Mouse (Mus musculus) embryonic facial prominence, embryonic 15.5 days (tissue): ENCODE measurements around the gene Sorcs3. TPM values are rescaled to one million over a fixed set of nuclear protein-coding genes. Genes with fewer than 3 reads are reported as not detected.
A peak's percentile ranks its signal among the peaks of the same experiment; 100 is the strongest.

Experiments used
- ATAC-seq: fragments of 200-750 bp; cut with Nextera tagmentation; 2 replicates; pipeline ENCODE4 v1.8.0; 2017; ENCODE audit warnings: low read depth, moderate TSS enrichment; ENCODE audit not compliant: insufficient number of reproducible peaks, low FRiP score, low TSS enrichment
- H3K27ac ChIP-seq: fragments of 300-500 bp; sonication (generic); replicated peaks from 2 replicates; pipeline ENCODE4 v1.5.1; 2015; ENCODE audit warnings: mild to moderate bottlenecking, inconsistent platforms
- H3K27me3 ChIP-seq: fragments of 300-500 bp; sonication (generic); 2 replicates; pipeline ENCODE4 v1.6.1; 2015; ENCODE audit warnings: inconsistent platforms
- H3K36me3 ChIP-seq: fragments of 300-500 bp; sonication (generic); 2 replicates; pipeline ENCODE4 v1.6.1; 2015; ENCODE audit warnings: mild to moderate bottlenecking, inconsistent platforms
- H3K4me1 ChIP-seq: fragments of 300-500 bp; sonication (generic); 2 replicates; pipeline ENCODE4 v1.6.1; 2015; ENCODE audit warnings: inconsistent platforms
- H3K4me2 ChIP-seq: fragments of 300-500 bp; sonication (generic); replicated peaks from 2 replicates; pipeline ENCODE4 v1.6.1; 2015; ENCODE audit warnings: mild to moderate bottlenecking, inconsistent platforms
- H3K4me3 ChIP-seq: fragments of 300-500 bp; sonication (generic); replicated peaks from 2 replicates; pipeline ENCODE4 v1.5.1; 2015; ENCODE audit warnings: mild to moderate bottlenecking, inconsistent platforms
- H3K9ac ChIP-seq: fragments of 300-500 bp; sonication (generic); 2 replicates; pipeline ENCODE4 v1.6.1; 2015; ENCODE audit warnings: inconsistent platforms
- H3K9me3 ChIP-seq: fragments of 300-500 bp; sonication (generic); replicated peaks from 2 replicates; pipeline ENCODE4 v1.6.1; 2016; ENCODE audit warnings: inconsistent platforms
- WGBS: fragments of 180-500 bp; shearing (Covaris S2); methylation state at CpG from one replicate; pipeline ENCODE4 v1.1.7; 2015; 5-methylcytosine and 5-hydroxymethylcytosine counted together
- polyA plus RNA-seq: library from polyadenylated mRNA; unstranded; fragments of >200 nt; fragmentation: Nextera tagmentation; extraction: Ambion mirVana; gene quantifications from 2 replicates; pipeline ENCODE4 v1.2.1, GENCODE M21; 2015

The Sorcs3 gene
- polyA plus RNA-seq, 1 experiment from 2014 or later: 1.1 TPM

DNA sequence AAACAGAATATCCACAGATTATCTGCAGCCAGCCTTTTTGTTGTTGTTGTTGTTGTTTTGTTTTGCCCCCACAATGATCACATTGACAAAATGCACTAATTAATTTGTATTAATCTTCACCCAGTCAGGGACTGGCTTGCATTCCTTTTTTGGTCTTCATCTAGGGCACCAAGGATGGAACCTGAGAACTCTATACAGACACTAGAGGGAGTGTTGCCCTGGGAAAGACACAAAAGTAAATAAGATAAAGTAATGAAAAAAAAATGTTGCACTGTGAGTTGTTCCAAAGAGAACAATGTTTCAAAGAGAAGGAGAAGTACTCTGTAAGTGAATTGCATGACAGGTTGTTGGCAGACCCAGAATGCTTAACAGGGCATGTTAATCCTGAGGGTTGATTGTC lies 9.6 kb downstream of the Sorcs3 start:
- Histone ChIP-seq H3K9me3 (no peaks in the 10 kb centered on the region; the same call in 1 of the 2 replicates), H3K4me1 (no peaks in the 10 kb centered on the region), H3K4me3 (no peak overlapping the region), H3K27me3 (no peaks in the 10 kb centered on the region), H3K9ac (no peak overlapping the region), H3K36me3 (no peaks in the 10 kb centered on the region), H3K4me2 (no peak overlapping the region), H3K27ac (no peak overlapping the region)
- no peak; the same call in 1 of the 2 replicates for ATAC-seq

GRCm38 (mm10) chr19:48237786-48238372 lies 32.1 kb downstream of the Sorcs3 start:
- Histone ChIP-seq H3K36me3 (no peaks in the 10 kb centered on the region), H3K4me2 (no peak overlapping the region), H3K9me3 (no peaks in the 10 kb centered on the region), H3K4me1 (no peaks in the 10 kb centered on the region), H3K4me3 (no peak overlapping the region), H3K27ac (no peak overlapping the region), H3K27me3 (no peaks in the 10 kb centered on the region), H3K9ac (no peak overlapping the region)
- ATAC-seq: no peak
- 37% methylated on average over 13 of the region's 13 CpGs for WGBS

DNA sequence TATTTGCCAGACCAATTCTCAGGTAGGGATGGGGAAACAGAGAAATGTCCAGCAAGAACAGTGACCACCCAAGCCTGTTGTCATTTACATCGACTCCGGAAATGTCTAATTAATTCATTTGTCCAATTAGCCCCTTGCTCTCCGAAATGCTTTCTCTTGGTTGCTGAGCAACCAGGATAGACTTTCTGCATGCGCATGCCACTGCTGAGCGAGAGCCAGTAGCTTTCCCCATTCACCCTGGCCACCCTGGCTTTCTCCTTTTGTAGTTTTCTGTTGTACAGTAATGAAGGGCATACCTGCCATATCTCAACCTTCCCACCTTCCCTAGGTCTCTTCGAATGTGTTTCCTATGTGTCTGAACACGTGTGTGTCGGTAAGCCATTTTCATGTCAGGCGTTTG lies 32.6 kb downstream of the Sorcs3 start:
- H3K27me3 ChIP-seq: no peaks in the 10 kb centered on the region
- H3K27ac ChIP-seq: no peak overlapping the region
- H3K4me3 ChIP-seq: no peak overlapping the region
- H3K4me2 ChIP-seq: no peak overlapping the region
- WGBS: 71% methylated on average over 9 of the region's 9 CpGs
- H3K36me3 ChIP-seq: no peaks in the 10 kb centered on the region
- H3K4me1 ChIP-seq: no peaks in the 10 kb centered on the region
- ATAC-seq: no peak
- H3K9me3 ChIP-seq: no peaks in the 10 kb centered on the region
- H3K9ac ChIP-seq: no peak overlapping the region

GRCm38 (mm10) chr19:48240960-48241359 lies 35.1 kb downstream of the Sorcs3 start:
- Histone ChIP-seq H3K4me2 (no peak overlapping the region), H3K9me3 (no peaks in the 10 kb centered on the region), H3K36me3 (no peaks in the 10 kb centered on the region), H3K9ac (no peak overlapping the region), H3K4me3 (no peak overlapping the region), H3K4me1 (no peaks in the 10 kb centered on the region), H3K27me3 (no peaks in the 10 kb centered on the region), H3K27ac (no peak overlapping the region)
- 60% methylated on average over 2 of the region's 2 CpGs for WGBS
- ATAC-seq: no peak

GRCm38 (mm10) chr19:48244036-48244435 lies 38.2 kb downstream of the Sorcs3 start:
- no peak overlapping the region for H3K4me2 ChIP-seq
- no peaks in the 10 kb centered on the region for H3K27me3 ChIP-seq
- no peaks in the 10 kb centered on the region for H3K4me1 ChIP-seq
- H3K4me3 ChIP-seq: no peak overlapping the region
- 65% methylated on average over 3 of the region's 3 CpGs for WGBS
- no peaks in the 10 kb centered on the region for H3K36me3 ChIP-seq
- no peak overlapping the region for H3K9ac ChIP-seq
- ATAC-seq: no peak
- H3K9me3 ChIP-seq: no peaks in the 10 kb centered on the region
- no peak overlapping the region for H3K27ac ChIP-seq

- no peak overlapping the region for H3K4me3 ChIP-seq
- WGBS: 68% methylated on average over 7 of the region's 7 CpGs
- no peak overlapping the region for H3K4me2 ChIP-seq
- no peak overlapping the region for H3K27ac ChIP-seq
- no peak for ATAC-seq
- H3K9me3 ChIP-seq: no peaks in the 10 kb centered on the region
- no peak overlapping the region for H3K9ac ChIP-seq
- H3K27me3 ChIP-seq: no peaks in the 10 kb centered on the region
- no peaks in the 10 kb centered on the region for H3K4me1 ChIP-seq
- no peaks in the 10 kb centered on the region for H3K36me3 ChIP-seq
Measured at GRCm38 (mm10) chr19:48259223-48259622, 53.4 kb downstream of the Sorcs3 start.

- no peaks in the 10 kb centered on the region for H3K4me1 ChIP-seq
- no peak overlapping the region for H3K9ac ChIP-seq
- no peak for ATAC-seq
- no peak overlapping the region for H3K27ac ChIP-seq
- no peak overlapping the region for H3K4me2 ChIP-seq
- H3K4me3 ChIP-seq: no peak overlapping the region
- no peaks in the 10 kb centered on the region for H3K36me3 ChIP-seq
- H3K9me3 ChIP-seq: no peaks in the 10 kb centered on the region
- no peaks in the 10 kb centered on the region for H3K27me3 ChIP-seq
- WGBS: 87% methylated on average over 8 of the region's 8 CpGs
Measured at GRCm38 (mm10) chr19:48260671-48261070, 54.8 kb downstream of the Sorcs3 start.

DNA sequence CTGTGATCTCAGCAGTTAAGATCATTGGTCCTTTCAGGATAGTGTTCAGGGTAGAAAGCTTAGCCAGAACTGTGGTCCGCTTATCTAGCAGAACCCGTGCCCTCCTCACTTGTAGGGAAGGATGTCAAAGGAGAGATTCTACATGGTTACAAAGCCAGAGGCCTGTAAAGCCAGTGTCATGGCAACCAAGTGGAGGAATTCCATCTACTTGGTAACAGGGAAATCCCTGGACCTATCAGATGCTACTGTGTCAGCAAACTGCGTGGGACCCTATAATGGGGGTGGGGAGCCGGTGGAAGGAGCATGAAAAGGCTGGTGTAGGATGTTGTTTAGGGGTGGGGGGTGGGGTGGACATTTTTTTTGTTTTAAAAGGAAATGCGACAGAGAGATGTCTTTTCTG lies 57.9 kb downstream of the Sorcs3 start:
- H3K4me2 ChIP-seq: no peak overlapping the region
- WGBS: 73% methylated on average over 5 of the region's 5 CpGs
- no peak for ATAC-seq
- no peaks in the 10 kb centered on the region for H3K9me3 ChIP-seq
- H3K36me3 ChIP-seq: no peaks in the 10 kb centered on the region
- no peak overlapping the region for H3K9ac ChIP-seq
- no peak overlapping the region for H3K4me3 ChIP-seq
- no peaks in the 10 kb centered on the region for H3K4me1 ChIP-seq
- no peaks in the 10 kb centered on the region for H3K27me3 ChIP-seq
- no peak overlapping the region for H3K27ac ChIP-seq

- WGBS: 46% methylated on average over 8 of the region's 8 CpGs
- Histone ChIP-seq H3K27ac (no peak overlapping the region), H3K9me3 (no peaks in the 10 kb centered on the region), H3K9ac (no peak overlapping the region), H3K27me3 (no peaks in the 10 kb centered on the region), H3K4me1 (no peaks in the 10 kb centered on the region), H3K4me3 (no peak overlapping the region), H3K36me3 (no peaks in the 10 kb centered on the region), H3K4me2 (no peak overlapping the region)
- ATAC-seq: no peak
Measured at GRCm38 (mm10) chr19:48280273-48280672, 74.4 kb downstream of the Sorcs3 start.

- 69% methylated on average over 6 of the region's 6 CpGs for WGBS
- no peaks in the 10 kb centered on the region for H3K27me3 ChIP-seq
- no peak for ATAC-seq
Measured at GRCm38 (mm10) chr19:48282250-48282649, 76.4 kb downstream of the Sorcs3 start.

DNA sequence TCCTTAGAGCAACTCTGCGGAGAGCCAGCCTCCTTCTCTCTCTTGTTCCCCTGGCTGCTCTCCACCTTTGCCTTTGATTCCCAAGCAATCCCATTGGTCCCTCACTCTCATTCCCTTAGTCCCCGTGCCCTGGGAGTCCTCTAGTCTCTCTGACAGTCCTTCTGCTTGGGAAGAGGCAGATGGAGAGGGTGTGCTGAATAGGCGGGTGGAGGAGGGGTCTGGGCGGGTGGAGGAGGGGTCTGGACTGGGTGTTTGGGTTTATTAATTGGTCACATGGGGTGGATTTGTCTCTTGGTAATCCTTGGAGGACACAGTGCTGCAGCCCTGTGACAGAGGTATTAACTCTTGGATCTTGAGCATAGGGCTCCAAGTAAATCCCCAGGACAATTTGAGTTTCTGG lies 77.4 kb downstream of the Sorcs3 start:
- no peak overlapping the region for H3K27ac ChIP-seq
- H3K9ac ChIP-seq: no peak overlapping the region
- H3K4me2 ChIP-seq: no peak overlapping the region
- 40% methylated on average over 4 of the region's 4 CpGs for WGBS
- no peaks in the 10 kb centered on the region for H3K36me3 ChIP-seq
- H3K4me3 ChIP-seq: no peak overlapping the region
- ATAC-seq: 0 out of 2 replicates have a peak, but pooled peaks have one; percentile 11
- no peaks in the 10 kb centered on the region for H3K4me1 ChIP-seq
- no peaks in the 10 kb centered on the region for H3K27me3 ChIP-seq
- no peaks in the 10 kb centered on the region for H3K9me3 ChIP-seq

More at GRCm38 (mm10) chr19:48282250-48282649, 76.4 kb downstream of the Sorcs3 start:
- H3K4me2 ChIP-seq: no peak overlapping the region
- no peaks in the 10 kb centered on the region for H3K4me1 ChIP-seq
- no peaks in the 10 kb centered on the region for H3K36me3 ChIP-seq
- H3K4me3 ChIP-seq: no peak overlapping the region
- no peak overlapping the region for H3K9ac ChIP-seq
- H3K27ac ChIP-seq: no peak overlapping the region
- H3K9me3 ChIP-seq: no peaks in the 10 kb centered on the region

DNA sequence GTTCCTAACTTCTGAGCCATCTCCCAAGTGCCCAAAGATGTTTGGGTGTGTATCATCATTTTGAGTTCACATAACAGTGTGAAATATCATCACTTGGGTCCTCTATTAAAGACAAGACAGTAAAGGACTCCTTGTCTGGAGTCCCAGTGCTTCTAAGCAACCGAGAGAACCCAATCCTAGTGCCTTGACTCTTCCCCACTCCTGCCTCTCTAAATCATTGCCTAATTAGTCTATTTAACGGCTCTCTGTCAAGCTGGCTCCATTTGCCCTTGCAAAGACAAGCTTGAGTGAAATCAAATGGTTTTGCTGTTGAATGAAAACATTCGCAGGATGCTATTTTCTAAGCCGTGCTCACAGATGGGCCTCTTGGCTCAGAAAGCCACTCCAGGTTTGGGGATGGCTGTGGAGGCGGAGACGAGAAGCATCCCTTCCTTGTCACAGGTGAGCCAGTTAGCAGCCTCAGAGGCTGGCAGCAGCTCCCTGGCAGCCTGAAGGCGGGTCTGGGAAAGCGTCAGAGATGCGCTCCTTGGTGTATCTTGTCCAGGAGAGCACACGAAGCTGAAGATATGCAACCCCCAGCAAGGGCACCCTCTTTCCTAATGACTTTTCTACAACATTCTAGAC lies 79.9 kb downstream of the Sorcs3 start:
- WGBS: 74% methylated on average over 10 of the region's 10 CpGs
- H3K4me1 ChIP-seq: no peaks in the 10 kb centered on the region
- no peak overlapping the region for H3K4me2 ChIP-seq
- H3K27me3 ChIP-seq: no peaks in the 10 kb centered on the region
- no peak overlapping the region for H3K9ac ChIP-seq
- H3K9me3 ChIP-seq: no peaks in the 10 kb centered on the region
- no peak overlapping the region for H3K27ac ChIP-seq
- no peak for ATAC-seq
- no peak overlapping the region for H3K4me3 ChIP-seq
- no peaks in the 10 kb centered on the region for H3K36me3 ChIP-seq
